Mouse (Mus musculus) limb, embryonic 11.5 days (tissue): ENCODE data around the gene Vipr1. TPM values are rescaled to one million over a fixed set of nuclear protein-coding genes. Genes with fewer than 3 reads are reported as not detected.
A peak's percentile ranks its signal among the peaks of the same experiment; 100 is the strongest.

Experiments
- ATAC-seq: fragments of 200-750 bp; cut with Nextera tagmentation; 2 replicates; pipeline ENCODE4 v1.8.0; 2017; ENCODE audit warnings: low read depth; ENCODE audit not compliant: insufficient number of reproducible peaks, low FRiP score, low TSS enrichment
- DNase-seq: peaks from one replicate; pipeline ENCODE4 v3.0.0-alpha.2; 2015; ENCODE audit warnings: low spot score
- H3K27ac ChIP-seq: fragments of 300-500 bp; sonication (generic); replicated peaks from 2 replicates; pipeline ENCODE4 v1.5.1; 2014; ENCODE audit warnings: low read depth, mild to moderate bottlenecking, low read length
- H3K27me3 ChIP-seq: fragments of 300-500 bp; sonication (generic); 2 replicates; pipeline ENCODE4 v1.6.1; 2014; ENCODE audit warnings: mild to moderate bottlenecking, low read length, mixed read lengths; ENCODE audit not compliant: control insufficient read depth, insufficient read depth
- H3K36me3 ChIP-seq: fragments of 300-500 bp; sonication (generic); 2 replicates; pipeline ENCODE4 v1.6.1; 2014; ENCODE audit warnings: mild to moderate bottlenecking, low read length, moderate library complexity, mixed read lengths; ENCODE audit not compliant: control insufficient read depth, insufficient read depth
- H3K4me1 ChIP-seq: fragments of 300-500 bp; sonication (generic); 2 replicates; pipeline ENCODE4 v1.6.1; 2014; ENCODE audit warnings: low read length, mixed read lengths; ENCODE audit not compliant: control insufficient read depth, insufficient read depth
- H3K4me2 ChIP-seq: fragments of 300-500 bp; sonication (generic); 2 replicates; pipeline ENCODE4 v1.6.1; 2014; ENCODE audit warnings: low read depth, mild to moderate bottlenecking, moderate library complexity; ENCODE audit not compliant: severe bottlenecking
- H3K4me3 ChIP-seq: fragments of 300-500 bp; sonication (generic); 2 replicates; pipeline ENCODE4 v1.5.1; 2014; ENCODE audit warnings: low read depth, low read length
- H3K9ac ChIP-seq: fragments of 300-500 bp; sonication (generic); 2 replicates; pipeline ENCODE4 v1.6.1; 2014; ENCODE audit warnings: mild to moderate bottlenecking, low read length
- H3K9me3 ChIP-seq: fragments of 300-500 bp; sonication (generic); 2 replicates; pipeline ENCODE4 v1.6.1; 2016; ENCODE audit warnings: low read length; ENCODE audit not compliant: control insufficient read depth
- WGBS: fragments of 180-500 bp; shearing (Covaris S2); extraction: QIAGEN DNeasy Blood & Tissue Kit; methylation state at CpG from one replicate; pipeline ENCODE4 v1.1.7; 2014; 5-methylcytosine and 5-hydroxymethylcytosine counted together
- polyA plus RNA-seq: library from polyadenylated mRNA; unstranded; fragments of >200 nt; fragmentation: Nextera tagmentation; extraction: Ambion mirVana; gene quantifications from 2 replicates; pipeline ENCODE4 v1.2.1, GENCODE M21; 2014

Gene Vipr1
- polyA plus RNA-seq, 1 experiment from 2014 or later, result 0.69 TPM

DNA sequence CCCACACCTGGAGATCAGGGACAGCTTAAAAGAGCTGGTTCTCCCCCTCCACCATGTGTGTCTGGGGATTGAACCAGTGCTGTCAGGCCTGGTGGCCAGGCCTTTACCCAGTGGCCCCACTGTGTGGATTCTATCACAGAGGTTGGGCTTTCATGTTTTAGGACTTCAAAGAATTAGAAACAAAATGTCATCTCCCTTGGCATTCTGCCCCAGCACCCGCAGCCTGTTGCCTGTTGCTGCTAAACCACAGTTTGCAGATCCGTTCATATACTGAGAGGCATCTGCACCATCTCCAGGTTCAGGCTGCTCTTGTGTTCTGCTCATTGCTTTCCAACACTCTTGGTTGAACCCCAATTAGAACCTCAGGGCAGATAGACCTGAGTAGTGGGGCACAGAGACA lies 40.1 kb upstream of the Vipr1 start:
- H3K4me2 ChIP-seq, result no peak overlapping the region
- H3K9ac ChIP-seq, result no peak overlapping the region
- no peak overlapping the region for H3K4me3 ChIP-seq
- no peak for DNase-seq
- 81% methylated on average over 2 of the region's 2 CpGs for WGBS
- H3K27ac ChIP-seq, result no peak overlapping the region
- H3K36me3 ChIP-seq, result no peaks in the 10 kb centered on the region
- H3K27me3 ChIP-seq, result no peaks in the 10 kb centered on the region
- H3K9me3 ChIP-seq, result no peaks in the 10 kb centered on the region
- peaks cover 3% of the 10 kb centered on the region; the same call in 1 of the 2 replicates for H3K4me1 ChIP-seq
- ATAC-seq, result no peak

DNA sequence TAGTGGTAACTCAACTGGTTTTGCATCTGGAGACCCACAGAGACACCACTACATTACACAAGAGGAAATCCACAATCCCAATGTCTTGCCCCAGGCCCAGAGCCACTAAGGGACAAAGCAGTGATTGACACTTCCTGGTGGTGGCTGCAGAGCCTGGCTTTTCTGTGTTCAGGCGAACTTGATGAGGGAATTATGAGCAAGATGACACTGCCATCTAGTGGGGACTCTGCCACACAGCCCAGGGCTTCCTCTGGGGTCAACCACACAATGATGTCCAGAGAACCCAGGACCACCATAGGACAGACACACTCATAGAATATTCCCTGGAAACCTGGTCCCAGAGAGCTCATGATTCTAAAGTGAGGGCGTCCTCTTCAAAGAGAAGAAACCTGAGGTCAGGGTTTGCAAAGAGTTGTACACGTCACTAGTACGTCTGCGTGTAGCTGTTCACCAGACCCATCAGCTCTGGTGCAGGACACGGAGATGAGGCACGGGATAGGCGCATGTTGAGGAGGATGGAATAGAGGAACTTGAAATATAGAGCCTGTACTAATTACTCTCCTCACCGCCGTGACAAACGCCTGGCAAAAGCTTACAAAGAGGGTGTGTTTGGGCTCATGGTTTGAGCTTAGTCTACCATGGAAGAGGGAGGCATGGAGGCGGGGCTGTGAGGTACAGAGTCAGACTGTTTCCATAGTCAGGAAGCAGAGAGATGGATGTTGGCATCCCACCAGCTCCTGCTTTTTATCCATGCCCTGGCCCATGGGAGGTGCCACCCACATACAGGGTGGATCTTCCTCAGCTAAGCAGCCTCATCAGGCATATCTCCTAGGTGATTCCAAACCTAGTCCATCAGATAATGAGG lies 36.9 kb upstream of the Vipr1 start:
- H3K9ac ChIP-seq, result no peak overlapping the region
- no peak overlapping the region for H3K4me3 ChIP-seq
- no peaks in the 10 kb centered on the region for H3K36me3 ChIP-seq
- WGBS, result 63% methylated on average over 12 of the region's 12 CpGs
- DNase-seq, result peak; percentile 88
- H3K27ac ChIP-seq, result no peak overlapping the region
- no peak overlapping the region for H3K4me2 ChIP-seq
- no peaks in the 10 kb centered on the region for H3K9me3 ChIP-seq
- H3K4me1 ChIP-seq, result peaks cover 3% of the 10 kb centered on the region; the same call in 1 of the 2 replicates
- H3K27me3 ChIP-seq, result no peaks in the 10 kb centered on the region
- ATAC-seq, result no peak

DNA sequence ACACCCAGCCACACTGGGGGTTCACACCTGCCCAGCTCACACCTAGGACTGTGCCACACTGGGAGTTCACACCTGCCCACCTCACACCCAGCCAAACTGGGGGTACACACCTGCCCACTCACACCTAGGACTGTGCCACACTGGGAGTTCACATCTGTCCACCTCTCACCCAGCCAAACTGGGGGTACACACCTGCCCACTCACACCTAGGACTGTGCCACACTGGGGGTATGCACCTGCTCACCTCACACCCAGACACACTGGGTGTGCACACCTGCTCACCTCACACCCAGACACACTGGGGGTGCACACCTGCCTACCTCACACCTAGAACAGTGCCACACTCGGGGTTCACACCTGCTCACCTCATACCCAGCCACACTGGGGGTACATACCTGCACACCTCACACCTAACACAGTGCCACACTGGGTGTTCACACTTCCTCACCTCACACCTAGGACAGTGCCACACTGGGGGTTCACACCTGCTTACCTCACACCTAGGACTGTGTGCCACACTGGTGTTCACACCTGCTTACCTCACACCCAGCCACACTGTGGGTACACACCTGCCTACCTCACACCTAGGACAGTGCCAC lies 35.9 kb upstream of the Vipr1 start:
- no peak overlapping the region for H3K4me3 ChIP-seq
- WGBS, result 53% methylated on average over 1 of the region's 1 CpGs

GRCm38 (mm10) chr9:121609381-121609780 lies 33.1 kb upstream of the Vipr1 start:
- no peak overlapping the region for H3K27ac ChIP-seq
- no peak overlapping the region for H3K4me2 ChIP-seq
- DNase-seq (no peak), ATAC-seq (no peak)
- H3K4me3 ChIP-seq, result no peak overlapping the region
- 77% methylated on average over 6 of the region's 6 CpGs for WGBS
- H3K36me3 ChIP-seq, result no peaks in the 10 kb centered on the region
- H3K4me1 ChIP-seq, result no peaks in the 10 kb centered on the region
- no peaks in the 10 kb centered on the region for H3K27me3 ChIP-seq
- no peaks in the 10 kb centered on the region for H3K9me3 ChIP-seq
- no peak overlapping the region for H3K9ac ChIP-seq

More for the DNA sequence above, 35.9 kb upstream of the Vipr1 start:
- Histone ChIP-seq H3K27me3 (no peaks in the 10 kb centered on the region), H3K27ac (no peak overlapping the region), H3K4me1 (no peaks in the 10 kb centered on the region), H3K36me3 (no peaks in the 10 kb centered on the region), H3K9me3 (no peaks in the 10 kb centered on the region), H3K4me2 (no peak overlapping the region), H3K9ac (no peak overlapping the region)
- DNase-seq, result no peak
- peak; percentile 59; the same call in 1 of the 2 replicates for ATAC-seq

GRCm38 (mm10) chr9:121613192-121613591 lies 29.3 kb upstream of the Vipr1 start:
- H3K36me3 ChIP-seq, result no peaks in the 10 kb centered on the region
- 69% methylated on average over 5 of the region's 5 CpGs for WGBS
- DNase-seq, result no peak

GRCm38 (mm10) chr9:121614241-121614757 lies 28.2 kb upstream of the Vipr1 start:
- Histone ChIP-seq H3K27me3 (no peaks in the 10 kb centered on the region), H3K9ac (no peak overlapping the region), H3K4me2 (no peak overlapping the region), H3K4me3 (no peak overlapping the region), H3K4me1 (0 out of 2 replicates have a peak, but pooled peaks cover 3% of the 10 kb centered on the region), H3K9me3 (no peaks in the 10 kb centered on the region), H3K27ac (no peak overlapping the region), H3K36me3 (no peaks in the 10 kb centered on the region)
- no peak for DNase-seq
- no peak for ATAC-seq

More at GRCm38 (mm10) chr9:121613192-121613591, 29.3 kb upstream of the Vipr1 start:
- no peaks in the 10 kb centered on the region for H3K9me3 ChIP-seq
- no peak overlapping the region for H3K27ac ChIP-seq
- ATAC-seq, result no peak
- no peak overlapping the region for H3K4me2 ChIP-seq
- no peaks in the 10 kb centered on the region for H3K4me1 ChIP-seq
- H3K9ac ChIP-seq, result no peak overlapping the region
- H3K4me3 ChIP-seq, result no peak overlapping the region
- H3K27me3 ChIP-seq, result no peaks in the 10 kb centered on the region

DNA sequence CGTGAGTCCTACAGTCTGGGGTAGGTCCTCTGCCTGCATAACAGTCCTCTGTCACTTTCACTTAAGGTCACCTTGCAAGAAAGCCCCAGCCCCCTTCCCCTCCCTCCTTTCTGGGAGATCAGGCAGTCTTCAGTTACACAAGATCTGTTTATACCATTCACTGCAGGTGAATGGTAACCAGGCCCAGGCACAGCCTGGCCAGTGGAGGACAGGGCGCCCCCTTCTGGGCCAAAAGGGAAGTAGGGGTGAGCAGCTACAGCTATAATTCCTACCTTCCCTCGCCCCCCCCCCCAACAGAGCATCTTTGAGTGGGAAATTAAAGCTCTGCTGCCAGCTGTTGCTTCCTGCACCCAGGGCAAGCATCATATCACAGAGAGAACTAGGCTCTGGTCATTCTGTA lies 26.0 kb upstream of the Vipr1 start:
- Histone ChIP-seq H3K9me3 (no peaks in the 10 kb centered on the region), H3K4me2 (no peak overlapping the region), H3K4me3 (no peak overlapping the region), H3K4me1 (0 out of 2 replicates have a peak, but pooled peaks cover 3% of the 10 kb centered on the region), H3K9ac (no peak overlapping the region), H3K27ac (no peak overlapping the region), H3K27me3 (no peaks in the 10 kb centered on the region), H3K36me3 (no peaks in the 10 kb centered on the region)
- DNase-seq (peak; percentile 49), ATAC-seq (no peak)
- WGBS, result 58% methylated on average over 3 of the region's 3 CpGs

GRCm38 (mm10) chr9:121619441-121619840 lies 23.1 kb upstream of the Vipr1 start:
- WGBS, result 37% methylated on average over 7 of the region's 7 CpGs

More at GRCm38 (mm10) chr9:121619441-121619840, 23.1 kb upstream of the Vipr1 start:
- no peak overlapping the region for H3K4me3 ChIP-seq
- no peak overlapping the region for H3K27ac ChIP-seq
- H3K4me1 ChIP-seq, result 0 out of 2 replicates have a peak, but pooled peaks cover 3% of the 10 kb centered on the region
- H3K36me3 ChIP-seq, result no peaks in the 10 kb centered on the region
- no peaks in the 10 kb centered on the region for H3K27me3 ChIP-seq
- H3K4me2 ChIP-seq, result no peak overlapping the region
- H3K9me3 ChIP-seq, result no peaks in the 10 kb centered on the region
- ATAC-seq (0 out of 2 replicates have a peak, but pooled peaks have one; percentile 35), DNase-seq (peak; percentile 41)
- H3K9ac ChIP-seq, result no peak overlapping the region
